ENCODE assay signal across 9 mouse cellular contexts in the genomic region with DNA sequence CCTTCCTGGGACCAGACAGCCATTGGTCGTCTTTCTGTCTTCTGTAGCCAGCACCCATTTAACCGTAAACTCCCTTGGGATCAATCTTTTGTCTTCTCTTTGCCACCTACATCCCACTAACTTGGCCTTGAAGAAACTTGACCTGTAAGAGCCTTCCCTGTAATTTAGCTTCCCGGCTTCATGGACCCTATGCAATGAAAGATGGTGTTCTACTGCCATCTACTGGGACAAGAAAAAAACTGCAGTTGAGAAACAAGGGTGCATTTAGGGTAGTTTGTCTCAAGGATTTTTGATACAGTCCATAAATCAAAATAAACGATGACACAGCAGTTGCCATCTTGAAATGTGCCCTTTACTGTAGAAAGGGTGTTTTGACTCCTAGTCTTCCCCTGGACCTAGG. TPM values are rescaled to one million over a fixed set of nuclear protein-coding genes. Genes with fewer than 3 reads are reported as not detected.
A peak's percentile ranks its signal among the peaks of the same experiment; 100 is the strongest.
DNase-seq lines count a peak whose midpoint lies in the region.
"Had no signal": no experiment of that assay in that cellular context is flagged by ENCODE, and none has a peak within 500 bp of the region (broad histone marks: within the 10 kb centered on the region; RNA-seq: fewer than 3 reads in every experiment).

No protein-coding gene starts in this region.

- no peaks in the 10 kb centered on the region for H3K27me3 ChIP-seq in splenic B cell, adult 2 months (ENCODE audit: control insufficient read depth, insufficient read depth, low read length, poor library complexity, severe bottlenecking)
- H3K27me3 ChIP-seq: limb, embryonic 12.5 days had no signal

- no peaks in the 10 kb centered on the region for H3K36me3 ChIP-seq in splenic B cell, adult 2 months (ENCODE audit: control insufficient read depth, insufficient read depth, low read length, poor library complexity, severe bottlenecking)
- H3K36me3 ChIP-seq: limb, embryonic 12.5 days had no signal

- DNase-seq in heart, adult 8-10 months (ENCODE audit: low spot score), result peak; percentile 64
- no peak for DNase-seq in heart, postnatal 4 days
- peak; percentile 71 for DNase-seq in thymus, postnatal 0 days (ENCODE audit: low spot score)
- DNase-seq in thymus, adult 18-20 months, result no peak
- DNase-seq in forelimb bud, embryonic 11.5 days (ENCODE audit: low read depth, low spot score), result peak; percentile 77
- peak; percentile 80 for DNase-seq in splenic B cell, adult 2 months (ENCODE audit: low read depth, low spot score)
- no peak for DNase-seq in adrenal gland, postnatal 14 days
- DNase-seq in adrenal gland, postnatal 25 days, result no peak

RNA-seq across cellular contexts. Expression of a gene that starts 27.0 kb away (rescaled TPM):
- total RNA-seq in heart, adult 8-10 months (2022), result 10 to 100 TPM in 3 of 4 experiments, 1 to 10 TPM in 1; 8.5 to 14.1 (median 12.4) TPM
- 10 to 100 TPM; 23.5 to 23.8 TPM for total RNA-seq in heart, postnatal 4 days (2021)
- polyA plus RNA-seq in thymus, postnatal 0 days (2015; fragmentation: Nextera tagmentation; extraction: Ambion mirVana), result 1.0 and 1.1 TPM in 2 replicates
- total RNA-seq in adrenal gland, postnatal 14 days (2021), result 11.7 and 14.1 TPM in 2 replicates
- 9.0 and 10.1 TPM in 2 replicates for total RNA-seq in adrenal gland, postnatal 25 days (2021)

RNA-seq across cellular contexts. Expression of a gene that starts 54.9 kb away (rescaled TPM):
- 1 to 10 TPM; 2.8 to 4.3 (median 3.1) TPM for total RNA-seq in heart, adult 8-10 months (2022)
- total RNA-seq in heart, postnatal 4 days (2021), result 1 to 10 TPM; 1.5 to 2.0 TPM
- polyA plus RNA-seq in thymus, postnatal 0 days (2015; fragmentation: Nextera tagmentation; extraction: Ambion mirVana), result 4.1 and 4.2 TPM in 2 replicates
- total RNA-seq in adrenal gland, postnatal 14 days (2021), result 11.3 and 11.5 TPM in 2 replicates
- total RNA-seq in adrenal gland, postnatal 25 days (2021), result 4.9 and 5.2 TPM in 2 replicates

Comparison
In these comparisons a context has a peak if more than half of its experiments do, and no peak if none do; other contexts are left out.
1. DNase-seq: peak in heart, adult 8-10 months (single experiment), thymus, postnatal 0 days (single experiment), forelimb bud, embryonic 11.5 days (single experiment) and splenic B cell, adult 2 months (single experiment); none in heart, postnatal 4 days (single experiment), thymus, adult 18-20 months (0 of 2), adrenal gland, postnatal 14 days (single experiment) and adrenal gland, postnatal 25 days (single experiment).